Mouse (Mus musculus): ENCODE data around the gene Calu.

DNA sequence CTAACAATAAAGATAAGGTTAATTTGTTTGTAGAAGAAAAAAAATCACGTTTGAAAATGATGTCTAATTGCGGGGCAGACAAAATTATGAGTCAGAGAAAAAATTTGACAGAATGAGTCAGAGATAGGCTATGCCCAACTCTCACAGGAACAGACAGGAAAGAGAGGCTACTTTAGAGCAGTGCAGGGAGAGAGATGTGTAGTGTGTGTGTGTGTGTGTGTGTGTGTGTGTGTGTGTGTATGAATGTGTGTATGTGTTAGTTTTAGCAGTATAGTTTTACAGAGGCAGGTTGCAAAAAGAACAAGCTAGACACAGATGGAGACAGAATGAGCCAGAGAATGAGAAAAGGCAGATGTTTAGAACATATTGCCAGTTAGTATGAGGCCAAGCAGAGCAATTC, 48.8 kb upstream of the Calu start:
- TF ChIP-seq POLR2A (IDR thresholded peaks at IDR 0.05; ENCODE audit: insufficient read length, low read depth) = no peak
- TF ChIP-seq USF1 (IDR thresholded peaks at IDR 0.05; ENCODE audit: low read depth) = no peak
- no peak for TF ChIP-seq POLR2AphosphoS2 (IDR thresholded peaks at IDR 0.05; ENCODE audit: insufficient read length, low read depth)
- TF ChIP-seq MAX (IDR thresholded peaks at IDR 0.05; ENCODE audit: low read depth) = no peak

Measured in myocyte (in vitro differentiated cells).